Mouse (Mus musculus) heart, embryonic 14.5 days (tissue): ENCODE data around the gene Gm37240. TPM values are rescaled to one million over a fixed set of nuclear protein-coding genes. Genes with fewer than 3 reads are reported as not detected.

Experiments
- ATAC-seq: fragments of 200-750 bp; cut with Nextera tagmentation; 2 replicates; pipeline ENCODE4 v1.8.0; 2017; ENCODE audit warnings: low read depth, moderate TSS enrichment; ENCODE audit not compliant: insufficient number of reproducible peaks, insufficient read depth, low FRiP score
- H3K27ac ChIP-seq, 2 experiments: fragments of 200-500 bp in 1 of 2; fragments of 300-500 bp in 1 of 2; sonication (generic) in 1 of 2; replicated peaks in 1 of 2; 2 replicates each; pipeline ENCODE4 v1.5.1; 2012 to 2014; ENCODE audit warnings: low read depth in 2 of 2, low read length in 2 of 2, control low read depth in 1 of 2, mild to moderate bottlenecking in 1 of 2, mixed read lengths in 1 of 2; ENCODE audit not compliant: control insufficient read depth in 1 of 2, insufficient read depth in 1 of 2
- H3K27me3 ChIP-seq: fragments of 300-500 bp; sonication (generic); 2 replicates; pipeline ENCODE4 v1.6.1; 2014; ENCODE audit warnings: mild to moderate bottlenecking, low read length, control low read depth; ENCODE audit not compliant: control insufficient read depth, insufficient read depth
- H3K36me3 ChIP-seq: fragments of 300-500 bp; sonication (generic); 2 replicates; pipeline ENCODE4 v1.6.1; 2014; ENCODE audit warnings: mild to moderate bottlenecking, control low read depth, low read length, mixed read lengths; ENCODE audit not compliant: control insufficient read depth, insufficient read depth
- H3K4me1 ChIP-seq, 2 experiments: fragments of 200-500 bp in 1 of 2; fragments of 300-500 bp in 1 of 2; sonication (generic) in 1 of 2; 2 replicates each; pipeline ENCODE4 v1.6.1; 2012 to 2014; ENCODE audit warnings: low read length in 2 of 2, control low read depth in 1 of 2, mixed read lengths in 1 of 2; ENCODE audit not compliant: control insufficient read depth in 2 of 2, insufficient read depth in 2 of 2
- H3K4me2 ChIP-seq: fragments of 300-500 bp; sonication (generic); 2 replicates; pipeline ENCODE4 v1.6.1; 2014; ENCODE audit warnings: mild to moderate bottlenecking, low read length
- H3K4me3 ChIP-seq, 2 experiments: fragments of 200-500 bp in 1 of 2; fragments of 300-500 bp in 1 of 2; sonication (generic) in 1 of 2; 2 replicates each; pipeline ENCODE4 v1.5.1; 2012 to 2014; ENCODE audit warnings: low read length in 2 of 2, mild to moderate bottlenecking in 2 of 2, control low read depth in 1 of 2, low read depth in 1 of 2, moderate library complexity in 1 of 2; ENCODE audit not compliant: control insufficient read depth in 1 of 2, insufficient read depth in 1 of 2
- H3K9ac ChIP-seq: fragments of 300-500 bp; sonication (generic); 2 replicates; pipeline ENCODE4 v1.6.1; 2014; ENCODE audit warnings: mild to moderate bottlenecking, low read length
- H3K9me3 ChIP-seq: fragments of 300-500 bp; sonication (generic); 2 replicates; pipeline ENCODE4 v1.6.1; 2016; ENCODE audit warnings: low read length, control low read depth; ENCODE audit not compliant: control insufficient read depth
- WGBS: fragments of 180-500 bp; shearing (Covaris S2); extraction: QIAGEN DNeasy Blood & Tissue Kit; methylation state at CpG from one replicate; pipeline ENCODE4 v1.1.7; 2014; 5-methylcytosine and 5-hydroxymethylcytosine counted together
- polyA plus RNA-seq: library from polyadenylated mRNA; unstranded; fragments of >200 nt; fragmentation: Nextera tagmentation; extraction: Ambion mirVana; gene quantifications from 2 replicates; pipeline ENCODE4 v1.2.1, GENCODE M21; 2014

Gm37240 gene
- polyA plus RNA-seq, 1 experiment from 2014 or later, result 12.3 TPM

DNA sequence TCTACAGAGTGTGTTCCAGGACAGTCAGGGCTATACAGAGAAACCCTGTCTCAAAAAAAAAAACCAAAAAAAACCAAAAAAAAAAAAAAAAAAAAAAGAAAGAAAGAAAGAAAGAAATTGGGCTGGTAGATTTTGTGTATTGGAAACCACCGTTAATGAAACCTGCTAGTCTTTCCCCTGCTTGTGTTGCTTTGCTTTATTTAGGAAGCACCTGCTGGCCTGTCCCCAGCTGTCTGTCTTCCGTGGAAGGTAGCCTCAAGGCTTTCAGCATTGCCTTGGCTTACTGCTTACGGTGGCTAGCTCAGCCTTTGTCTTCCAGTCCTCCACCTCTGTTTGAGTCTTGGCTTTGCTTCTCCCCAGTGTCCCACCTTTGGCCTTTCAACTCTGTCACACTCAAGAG lies 1060.4 kb downstream of the Gm37240 start:
- 89% methylated on average over 3 of the region's 3 CpGs for WGBS
- Histone ChIP-seq H3K27me3 (no peaks in the 10 kb centered on the region), H3K9me3 (no peaks in the 10 kb centered on the region), H3K9ac (no peak overlapping the region), H3K27ac (no peak overlapping the region), H3K4me2 (no peak overlapping the region), H3K36me3 (no peaks in the 10 kb centered on the region), H3K4me3 (no peak overlapping the region), H3K4me1 (peaks cover 2 to 10% of the 10 kb centered on the region in 2 experiments; a peak in 2 of 4 replicates)
- no peak for ATAC-seq

DNA sequence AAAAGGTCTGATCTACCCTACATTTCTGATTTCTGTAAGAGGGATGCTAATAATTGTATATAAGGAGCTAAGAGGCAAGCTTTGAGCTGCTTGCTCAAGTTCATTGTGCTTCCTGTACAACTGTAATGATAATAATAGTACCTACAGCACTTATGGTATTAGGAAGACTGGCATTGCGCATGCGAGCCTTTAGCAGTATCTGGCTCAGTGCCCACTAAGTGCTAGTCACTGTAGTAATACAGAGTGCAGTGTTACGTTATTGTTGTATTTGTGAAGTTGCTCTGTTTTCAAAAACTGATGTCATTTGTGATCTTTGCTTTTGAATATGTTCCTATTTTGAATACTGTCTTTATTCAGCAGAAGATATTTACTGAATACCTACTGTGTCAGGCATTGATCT lies 1060.9 kb downstream of the Gm37240 start:
- WGBS, result 24% methylated on average over 3 of the region's 3 CpGs
- Histone ChIP-seq H3K27ac (peak overlapping the region in 1 of 2 experiments; percentile 37; a peak in 1 of 4 replicates), H3K9ac (no peak overlapping the region), H3K4me2 (peak overlapping the region; percentile 49), H3K27me3 (no peaks in the 10 kb centered on the region), H3K36me3 (no peaks in the 10 kb centered on the region), H3K4me1 (peaks cover 2 to 10% of the 10 kb centered on the region in 2 experiments; a peak in 2 of 4 replicates), H3K4me3 (no peak overlapping the region; a peak in 1 of 4 replicates), H3K9me3 (no peaks in the 10 kb centered on the region)
- no peak for ATAC-seq

DNA sequence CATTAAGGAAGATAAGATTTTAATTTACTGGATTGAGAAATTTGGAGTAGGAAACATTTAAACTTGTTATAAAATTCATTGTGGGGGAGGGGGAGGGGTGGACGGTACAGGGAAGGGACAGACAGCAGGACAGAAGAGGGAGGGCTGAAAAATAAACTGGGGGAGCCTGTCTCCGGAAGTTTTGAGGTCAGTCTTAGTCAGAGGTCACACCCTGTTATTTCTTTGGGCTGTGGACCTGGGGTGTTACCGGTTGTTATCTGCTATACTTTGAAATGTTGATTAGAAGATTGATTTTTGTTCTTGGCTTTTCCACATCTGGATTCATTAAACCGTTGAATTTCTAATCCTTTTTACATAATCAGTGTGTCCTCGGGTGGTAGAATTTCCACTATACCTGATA lies 1061.3 kb downstream of the Gm37240 start:
- Histone ChIP-seq H3K9me3 (no peaks in the 10 kb centered on the region), H3K27me3 (no peaks in the 10 kb centered on the region), H3K4me2 (peak overlapping the region; percentile 49), H3K4me3 (no peak overlapping the region), H3K36me3 (no peaks in the 10 kb centered on the region), H3K27ac (peak overlapping the region in 1 of 2 experiments; percentile 37; a peak in 1 of 4 replicates), H3K9ac (0 out of 2 replicates have a peak overlapping the region, but pooled peaks have one; percentile 27), H3K4me1 (peaks cover 2 to 10% of the 10 kb centered on the region in 2 experiments; a peak in 2 of 4 replicates)
- WGBS, result 36% methylated on average over 5 of the region's 5 CpGs
- ATAC-seq, result no peak

DNA sequence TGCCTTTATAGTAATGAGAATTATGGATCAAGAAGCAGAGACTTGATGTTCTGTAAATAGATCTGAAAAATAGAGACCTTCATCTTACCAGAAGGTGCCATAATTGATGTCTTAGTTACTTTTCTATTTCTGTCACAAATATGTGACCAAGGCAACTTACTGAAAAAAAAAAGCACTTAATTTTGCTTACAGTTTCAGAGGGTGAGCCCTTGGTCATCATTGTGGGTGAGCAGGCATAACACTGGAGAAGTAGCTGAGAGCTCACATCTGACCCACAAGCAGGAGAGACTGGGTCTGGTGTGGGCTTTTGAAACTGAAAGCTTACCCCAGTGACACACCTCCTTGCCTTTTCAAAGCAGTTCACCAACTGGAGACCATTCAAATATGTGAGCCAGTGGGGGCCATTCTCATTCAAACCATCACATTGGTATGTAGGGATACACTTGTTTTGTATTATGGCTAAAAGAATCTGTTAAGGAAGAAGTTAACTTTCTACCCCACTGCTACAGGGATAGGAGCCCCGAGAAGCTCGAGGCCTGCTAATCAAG lies 1066.6 kb downstream of the Gm37240 start:
- no peak for ATAC-seq
- Histone ChIP-seq H3K4me1 (peaks cover 0 to 12% of the 10 kb centered on the region in 2 experiments; a peak in 2 of 4 replicates), H3K36me3 (peaks cover 4% of the 10 kb centered on the region; the same call in 1 of the 2 replicates), H3K9ac (no peak overlapping the region), H3K27ac (no peak overlapping the region), H3K9me3 (no peaks in the 10 kb centered on the region), H3K27me3 (no peaks in the 10 kb centered on the region), H3K4me3 (no peak overlapping the region), H3K4me2 (no peak overlapping the region)
- WGBS, result 72% methylated on average over 2 of the region's 2 CpGs

DNA sequence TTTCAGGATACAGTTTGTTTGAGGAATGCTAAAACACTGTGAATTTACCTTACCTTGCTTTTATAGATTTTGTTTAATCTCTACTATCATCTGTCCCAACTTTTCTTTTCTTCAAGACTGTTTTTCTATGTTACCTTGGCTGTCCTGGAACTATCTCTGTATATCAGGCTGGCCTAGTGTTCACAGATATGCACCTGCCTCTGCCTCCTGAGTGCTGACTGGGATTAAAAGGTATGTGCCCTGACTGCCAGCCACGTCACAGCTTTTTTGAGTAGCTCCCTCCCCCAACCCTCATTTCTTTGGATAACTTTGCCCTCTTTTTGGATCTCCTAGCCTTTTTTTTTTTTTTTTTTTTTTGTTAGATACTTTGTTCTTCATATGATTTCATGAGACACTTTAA lies 1070.4 kb downstream of the Gm37240 start:
- no peak overlapping the region for H3K9ac ChIP-seq
- 60% methylated on average over 1 of the region's 1 CpGs for whole genome bisulfite sequencing
- H3K4me3 ChIP-seq, result no peak overlapping the region
- no peaks in the 10 kb centered on the region for H3K27me3 ChIP-seq
- ATAC-seq, result no peak
- peaks cover 4% of the 10 kb centered on the region; the same call in 1 of the 2 replicates for H3K36me3 ChIP-seq
- no peak overlapping the region for H3K4me2 ChIP-seq
- H3K27ac ChIP-seq, result no peak overlapping the region
- peaks cover 2 to 18% of the 10 kb centered on the region in 2 experiments; a peak in 2 of 4 replicates for H3K4me1 ChIP-seq
- H3K9me3 ChIP-seq, result no peaks in the 10 kb centered on the region

DNA sequence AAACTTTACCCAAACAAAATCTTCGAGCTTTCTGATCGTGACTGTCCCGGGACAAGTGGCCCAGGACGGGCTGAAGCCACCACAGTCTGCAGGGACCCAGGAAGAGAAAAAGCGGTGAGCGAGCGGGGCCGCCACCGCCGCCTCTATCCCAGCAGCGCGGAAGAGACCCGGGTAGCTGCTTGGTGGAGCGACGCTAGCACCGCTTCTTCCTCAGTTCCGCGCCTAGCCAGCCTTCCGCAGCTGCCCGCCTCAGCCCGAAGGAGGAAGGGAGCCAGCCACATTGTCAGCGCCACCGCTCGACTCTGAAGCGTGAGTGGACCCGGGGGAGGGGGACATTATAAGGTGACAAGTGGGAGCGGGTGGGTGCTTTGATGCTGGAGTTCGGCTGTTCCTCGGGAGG lies 1071.9 kb downstream of the Gm37240 start:
- peak overlapping the region; percentile 86 for H3K9ac ChIP-seq
- peak overlapping the region; percentile 93 for H3K4me2 ChIP-seq
- peaks cover 4% of the 10 kb centered on the region; the same call in 1 of the 2 replicates for H3K36me3 ChIP-seq
- no peak for ATAC-seq
- no peaks in the 10 kb centered on the region for H3K27me3 ChIP-seq
- peak overlapping the region; percentile 61 to 95 for H3K27ac ChIP-seq
- H3K9me3 ChIP-seq, result no peaks in the 10 kb centered on the region
- H3K4me3 ChIP-seq, result peak overlapping the region; percentile 74 to 90
- WGBS, result under 1% methylated on average over 27 of the region's 29 CpGs
- peaks cover 2 to 18% of the 10 kb centered on the region in 2 experiments; a peak in 2 of 4 replicates for H3K4me1 ChIP-seq

DNA sequence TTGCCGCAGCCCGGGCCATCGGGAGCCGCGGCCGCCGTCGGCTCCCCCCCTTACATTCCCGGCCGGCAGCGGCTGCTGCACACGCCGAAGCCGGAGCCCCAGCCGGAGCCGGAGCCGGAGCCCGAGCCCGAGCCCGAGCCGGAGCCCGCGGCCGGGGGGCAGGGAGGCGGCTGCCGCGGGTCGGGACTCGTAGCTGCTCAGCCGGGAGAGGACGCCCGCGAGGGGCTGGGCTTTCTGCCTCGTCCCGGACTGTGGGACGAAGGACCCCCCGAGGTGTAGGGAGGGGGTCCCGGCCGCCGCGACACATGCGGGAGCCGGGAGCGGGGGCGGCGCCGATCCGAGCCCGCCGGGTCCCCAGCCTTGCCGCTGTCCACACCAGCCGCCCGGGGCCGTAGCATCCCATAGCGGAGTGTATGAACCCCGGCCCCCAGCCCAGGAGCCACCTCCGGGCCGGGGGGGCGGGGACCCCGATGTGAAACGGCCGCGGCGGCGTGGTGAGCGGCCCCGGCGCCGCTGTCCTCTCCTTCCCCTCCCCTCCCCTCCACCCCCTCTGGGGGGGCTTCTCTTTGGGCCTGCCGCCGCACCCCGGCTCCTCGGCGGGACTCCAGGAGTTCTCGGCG lies 1072.4 kb downstream of the Gm37240 start, which contains the start of gene Fbxw7:
Gene Fbxw7, plus strand, starts transcription at position 507 of the 620 bp plus-strand sequence.
- WGBS, result under 1% methylated on average over 65 of the region's 76 CpGs
- Histone ChIP-seq H3K9me3 (no peaks in the 10 kb centered on the region), H3K27ac (peak within 1 kb of the TSS; percentile 80 to 95), H3K4me1 (peaks cover 2 to 18% of the 10 kb centered on the region in 2 experiments; a peak in 2 of 4 replicates), H3K4me2 (peak within 1 kb of the TSS; percentile 93), H3K4me3 (peak within 1 kb of the TSS; percentile 74 to 90), H3K27me3 (no peaks in the 10 kb centered on the region), H3K36me3 (peaks cover 4% of the 10 kb centered on the region; the same call in 1 of the 2 replicates), H3K9ac (peak within 1 kb of the TSS; percentile 86)
- peak; percentile 27 for ATAC-seq
